Mouse (Mus musculus) heart, postnatal 0 days (tissue): ENCODE results near the gene Cfap45.

Experiments used
- CTCF ChIP-seq: IDR thresholded peaks from 2 replicates; pipeline ENCODE4 v1.5.1; 2016; ENCODE audit warnings: antibody characterized with exemption, control low read depth, low read depth
- EP300 ChIP-seq: IDR thresholded peaks from 2 replicates; pipeline ENCODE4 v1.6.1; 2016; ENCODE audit warnings: antibody characterized with exemption, low read depth

- no peak for TF ChIP-seq CTCF
- TF ChIP-seq EP300 = no peak
Measured at GRCm38 (mm10) chr1:172475054-172475741, 45.4 kb upstream of the Cfap45 start, which contains the start of gene Slamf9.
